Mouse (Mus musculus) ES-Bruce4 (cell line): ENCODE data around the gene Slc45a3.

Experiments used
- CTCF ChIP-seq: IDR thresholded peaks from one replicate; pipeline ENCODE4 v1.8.1; 2011; ENCODE audit warnings: low read depth, low read length
- POLR2A ChIP-seq: IDR thresholded peaks from one replicate; pipeline ENCODE4 v1.8.1; 2011; ENCODE audit warnings: low read length; ENCODE audit not compliant: insufficient read depth

DNA sequence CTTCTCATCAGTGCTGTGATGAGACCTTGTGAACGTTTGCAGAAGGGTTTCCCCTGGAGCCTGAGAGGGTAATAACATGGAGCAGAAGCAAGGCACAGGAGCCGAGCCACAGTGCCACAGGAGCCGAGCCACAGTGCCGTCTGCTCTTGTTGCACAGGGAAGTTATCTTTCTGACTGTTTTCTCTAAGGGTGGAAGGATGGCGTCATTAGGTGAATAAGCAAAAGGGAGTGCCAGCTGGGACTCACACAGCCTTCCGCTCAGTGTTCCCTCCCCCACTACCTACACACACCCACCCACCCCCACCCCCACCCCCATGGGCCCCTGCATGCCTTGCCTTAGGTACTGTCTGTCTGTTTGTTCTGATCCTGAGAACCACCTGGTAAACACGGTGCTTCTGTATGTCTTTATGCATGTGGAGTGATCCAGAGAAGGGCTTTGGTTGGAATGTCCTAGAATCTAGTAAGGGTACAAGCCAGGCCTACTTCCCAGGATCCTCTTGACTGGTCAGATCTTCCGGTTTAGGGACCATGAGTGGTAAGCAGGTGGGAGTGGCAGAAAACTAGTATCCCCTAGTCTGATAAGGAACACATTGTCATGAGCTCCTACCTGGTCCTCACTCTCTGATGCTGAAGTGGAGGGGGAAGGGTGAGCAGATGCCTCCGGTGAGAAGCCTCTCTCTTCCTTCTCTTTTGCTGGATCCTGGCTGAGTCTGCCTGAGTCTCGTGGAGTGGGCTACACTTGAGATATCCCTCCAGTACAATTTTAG, 16.9 kb upstream of the Slc45a3 start:
- TF ChIP-seq CTCF, result no peak
- TF ChIP-seq POLR2A, result no peak
